Mouse (Mus musculus) brown adipose tissue, adult 24 weeks (tissue): ENCODE measurements around the gene Afp. TPM values are rescaled to one million over a fixed set of nuclear protein-coding genes. Genes with fewer than 3 reads are reported as not detected.

ENCODE experiments used
- polyA plus RNA-seq: library from polyadenylated mRNA; stranded (reverse); fragments of >200 nt; gene quantifications from 2 replicates; pipeline ENCODE4 v1.2.4, GENCODE M21; 2012; ENCODE audit not compliant: missing spikeins, insufficient read depth, insufficient read length

Gene Afp
- polyA plus RNA-seq, 1 experiment = not detected

Other genes with a start within 250 kb of the Afp start
- 28.7 and 31.2 TPM in 2 replicates for gene Ankrd17, start 124.2 kb upstream of the Afp start, polyA plus RNA-seq
- gene Gm9958, start 123.5 kb upstream of the Afp start, polyA plus RNA-seq = 0.88 and 1.6 TPM in 2 replicates
- gene Alb, start 29.8 kb upstream of the Afp start, polyA plus RNA-seq = 5.0 and 25.8 TPM in 2 replicates
- gene Afm, start 28.2 kb downstream of the Afp start, polyA plus RNA-seq = not detected in 2 replicates
- not detected in 2 replicates for gene 5830473C10Rik, start 70.4 kb downstream of the Afp start, polyA plus RNA-seq
- 14.0 and 17.0 TPM in 2 replicates for gene Rassf6, start 149.9 kb downstream of the Afp start, polyA plus RNA-seq